Mouse (Mus musculus) heart, postnatal 0 days (tissue): Measurements from ENCODE around the gene Rcor1.

ENCODE experiments used
- CTCF ChIP-seq: IDR thresholded peaks from 2 replicates; pipeline ENCODE4 v1.5.1; 2016; ENCODE audit warnings: antibody characterized with exemption, control low read depth, low read depth
- EP300 ChIP-seq: IDR thresholded peaks from 2 replicates; pipeline ENCODE4 v1.6.1; 2016; ENCODE audit warnings: antibody characterized with exemption, low read depth

- no peak for TF ChIP-seq EP300
- TF ChIP-seq CTCF = no peak
Measured at GRCm38 (mm10) chr12:111159659-111160428, 120.7 kb downstream of the Rcor1 start.
